In genomic region chr8:77617916-77618315, GRCm38 (mm10) we compare ENCODE assay signal across 8 mouse cellular contexts. TPM values are rescaled to one million over a fixed set of nuclear protein-coding genes. Genes with fewer than 3 reads are reported as not detected.
DNase-seq lines count a peak whose midpoint lies in the region; ATAC-seq and TF ChIP-seq lines count a peak whose summit lies in the region.

No protein-coding gene starts in this region.

- ATAC-seq in embryonic facial prominence, embryonic 11.5 days (replicated peaks; ENCODE audit: insufficient number of reproducible peaks, low FRiP score, low TSS enrichment, low read depth) = no peak
- ATAC-seq in intestine, postnatal 0 days = no peak

- 55% methylated on average over 2 of the region's 2 CpGs for WGBS in embryonic facial prominence, embryonic 11.5 days
- 66% methylated on average over 2 of the region's 2 CpGs for WGBS in embryonic facial prominence, embryonic 10.5 days
- WGBS in intestine, postnatal 0 days = 39% methylated on average over 2 of the region's 2 CpGs

- no peak overlapping the region for H3K4me2 ChIP-seq in embryonic facial prominence, embryonic 11.5 days (ENCODE audit: low read depth, low read length)
- H3K4me2 ChIP-seq in intestine, postnatal 0 days (replicated peaks; ENCODE audit: low read depth) = no peak overlapping the region

- no peaks in the 10 kb centered on the region for H3K27me3 ChIP-seq in embryonic facial prominence, embryonic 11.5 days (ENCODE audit: control insufficient read depth, insufficient read depth, low read length)
- no peaks in the 10 kb centered on the region for H3K27me3 ChIP-seq in embryonic facial prominence, embryonic 10.5 days (replicated peaks; ENCODE audit: low read depth, poor library complexity, severe bottlenecking)
- H3K27me3 ChIP-seq in intestine, postnatal 0 days (replicated peaks; ENCODE audit: control insufficient read depth, insufficient read depth, low read length) = no peaks in the 10 kb centered on the region

- H3K9me3 ChIP-seq in embryonic facial prominence, embryonic 11.5 days (replicated peaks; ENCODE audit: control insufficient read depth, low read length) = no peaks in the 10 kb centered on the region
- no peaks in the 10 kb centered on the region for H3K9me3 ChIP-seq in embryonic facial prominence, embryonic 10.5 days
- H3K9me3 ChIP-seq in intestine, postnatal 0 days (ENCODE audit: control insufficient read depth) = no peaks in the 10 kb centered on the region

- no peak overlapping the region for H3K4me3 ChIP-seq in embryonic facial prominence, embryonic 11.5 days (ENCODE audit: low read depth, low read length)
- no peak overlapping the region for H3K4me3 ChIP-seq in embryonic facial prominence, embryonic 10.5 days
- H3K4me3 ChIP-seq in intestine, postnatal 0 days (ENCODE audit: low read depth, low read length) = no peak overlapping the region

- DNase-seq in embryonic facial prominence, embryonic 11.5 days (ENCODE audit: low spot score) = peak; percentile 22
- DNase-seq in embryonic facial prominence, embryonic 10.5 days (ENCODE audit: low spot score) = no peak
- peak; percentile 76 for DNase-seq in testis, postnatal 10 days (ENCODE audit: low spot score)
- DNase-seq in testis, postnatal 14 days (ENCODE audit: low spot score) = no peak
- peak; percentile 43 for DNase-seq in embryo, embryonic 10.5 days (ENCODE audit: low spot score)
- DNase-seq in lung, postnatal 36 days = peak; percentile 69
- no peak for DNase-seq in thymus, adult 18-20 months

- TF ChIP-seq CTCF in intestine, postnatal 0 days (IDR thresholded peaks at IDR 0.05; ENCODE audit: low read depth) = peak; percentile 73

- H3K9ac ChIP-seq in embryonic facial prominence, embryonic 11.5 days (replicated peaks; ENCODE audit: low read length) = no peak overlapping the region
- no peak overlapping the region for H3K9ac ChIP-seq in intestine, postnatal 0 days (ENCODE audit: low read depth, low read length)

- no peaks in the 10 kb centered on the region for H3K36me3 ChIP-seq in embryonic facial prominence, embryonic 11.5 days (replicated peaks; ENCODE audit: control insufficient read depth, insufficient read depth, low read depth, low read length)
- H3K36me3 ChIP-seq in embryonic facial prominence, embryonic 10.5 days (replicated peaks) = no peaks in the 10 kb centered on the region
- H3K36me3 ChIP-seq in intestine, postnatal 0 days (ENCODE audit: control insufficient read depth, insufficient read depth) = no peaks in the 10 kb centered on the region

- no peak overlapping the region for H3K27ac ChIP-seq in embryonic facial prominence, embryonic 11.5 days (replicated peaks; ENCODE audit: low read depth, low read length)
- H3K27ac ChIP-seq in embryonic facial prominence, embryonic 10.5 days (replicated peaks) = no peak overlapping the region
- H3K27ac ChIP-seq in intestine, postnatal 0 days (ENCODE audit: low read depth, low read length) = no peak overlapping the region

- no peaks in the 10 kb centered on the region for H3K4me1 ChIP-seq in embryonic facial prominence, embryonic 11.5 days (ENCODE audit: control insufficient read depth, insufficient read depth, low read length)
- no peaks in the 10 kb centered on the region for H3K4me1 ChIP-seq in embryonic facial prominence, embryonic 10.5 days
- H3K4me1 ChIP-seq in intestine, postnatal 0 days (replicated peaks; ENCODE audit: control insufficient read depth, insufficient read depth, low read length) = no peaks in the 10 kb centered on the region

RNA-seq across cellular contexts. Expression of gene Tmem184c, which starts 7.4 kb away (rescaled TPM):
- polyA plus RNA-seq in embryonic facial prominence, embryonic 11.5 days (2014; fragmentation: Nextera tagmentation; extraction: Ambion mirVana) = 61.5 and 65.4 TPM in 2 replicates
- polyA plus RNA-seq in embryonic facial prominence, embryonic 10.5 days (2016; fragmentation: Nextera tagmentation; extraction: Ambion mirVana) = 44.6 and 48.8 TPM in 2 replicates
- polyA plus RNA-seq in intestine, postnatal 0 days (2015; fragmentation: Nextera tagmentation; extraction: Ambion mirVana) = 12.0 and 12.4 TPM in 2 replicates

Comparison
In these comparisons a context has a peak if more than half of its experiments do, and no peak if none do; other contexts are left out.
1. DNase-seq: peak in embryonic facial prominence, embryonic 11.5 days (single experiment), testis, postnatal 10 days (single experiment), embryo, embryonic 10.5 days (single experiment) and lung, postnatal 36 days (single experiment); none in embryonic facial prominence, embryonic 10.5 days (single experiment), testis, postnatal 14 days (single experiment) and thymus, adult 18-20 months (0 of 2).